Mouse (Mus musculus): Measurements from ENCODE around the gene Nmral1. TPM values are rescaled to one million over a fixed set of nuclear protein-coding genes. Genes with fewer than 3 reads are reported as not detected.

Gene Nmral1
- polyA plus RNA-seq, 1 experiment from 2014 or later, result 73.4 TPM

DNA sequence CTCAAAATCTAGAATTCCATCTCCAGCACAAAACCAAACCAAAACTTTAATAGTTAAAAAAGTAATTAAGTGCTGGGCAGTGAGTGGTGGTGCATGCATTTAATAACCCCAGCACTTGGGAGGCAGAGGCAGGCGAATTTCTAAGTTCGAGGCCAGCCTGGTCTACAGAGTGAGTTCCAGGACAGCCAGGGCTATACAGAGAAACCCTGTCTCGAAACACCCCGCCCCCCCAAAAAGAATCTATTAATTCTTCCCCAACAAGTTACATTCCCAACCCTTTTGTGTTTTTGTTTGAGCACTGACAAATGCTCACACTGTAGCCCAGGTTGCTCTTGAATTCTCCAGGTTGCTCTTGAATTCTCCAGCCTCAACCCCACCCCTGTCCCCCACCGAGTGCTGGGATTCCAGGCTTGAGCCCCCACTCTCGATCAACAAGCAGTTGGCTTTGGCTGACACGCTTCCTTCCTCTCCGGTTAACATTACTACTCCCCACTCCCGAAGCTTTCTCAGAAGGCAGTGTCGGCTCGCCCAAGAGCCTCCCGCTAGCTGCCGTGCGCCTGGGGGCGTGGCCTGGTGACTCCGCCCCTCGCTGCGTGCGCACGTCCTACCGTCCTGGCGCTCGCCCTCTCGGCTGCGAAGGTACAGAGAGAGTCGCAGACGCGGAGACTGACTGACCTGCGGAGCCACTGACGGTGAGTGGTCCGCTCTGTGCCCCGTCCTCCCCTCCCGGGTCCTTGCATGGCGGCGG is 6.8 kb upstream of the Nmral1 start, which contains the start of gene Hmox2:
Gene Hmox2, plus strand, starts transcription at position 582 of the 748 bp plus-strand sequence.
- Histone ChIP-seq H3K4me2 (ENCODE audit: low read length) (peak within 1 kb of the TSS; percentile 85), H3K27me3 (replicated peaks; ENCODE audit: control insufficient read depth, insufficient read depth, low read length) (no peaks in the 10 kb centered on the region), H3K4me1 (replicated peaks; ENCODE audit: control insufficient read depth, insufficient read depth, low read length) (peaks cover 10% of the 10 kb centered on the region; the same call in 1 of the 2 replicates), H3K4me3 (ENCODE audit: low read depth, low read length) (peak within 1 kb of the TSS; percentile 93), H3K36me3 (ENCODE audit: control insufficient read depth, insufficient read depth, low read length) (no peaks in the 10 kb centered on the region), H3K9ac (ENCODE audit: low read length) (peak within 1 kb of the TSS; percentile 87), H3K27ac (ENCODE audit: low read depth) (peak within 1 kb of the TSS; percentile 47), H3K9me3 (ENCODE audit: control insufficient read depth, low read length) (no peaks in the 10 kb centered on the region)
- DNase-seq (ENCODE audit: low spot score), result peak; percentile 96
- peak; percentile 96 for ATAC-seq (replicated peaks; ENCODE audit: low FRiP score, low TSS enrichment, low read depth)
- 5% methylated on average over 35 of the region's 35 CpGs for WGBS

- 72% methylated on average over 4 of the region's 4 CpGs for WGBS
- no peak overlapping the region for H3K4me2 ChIP-seq (ENCODE audit: low read length)
Measured at GRCm38 (mm10) chr16:4725266-4725665, 6.1 kb upstream of the Nmral1 start.

DNA sequence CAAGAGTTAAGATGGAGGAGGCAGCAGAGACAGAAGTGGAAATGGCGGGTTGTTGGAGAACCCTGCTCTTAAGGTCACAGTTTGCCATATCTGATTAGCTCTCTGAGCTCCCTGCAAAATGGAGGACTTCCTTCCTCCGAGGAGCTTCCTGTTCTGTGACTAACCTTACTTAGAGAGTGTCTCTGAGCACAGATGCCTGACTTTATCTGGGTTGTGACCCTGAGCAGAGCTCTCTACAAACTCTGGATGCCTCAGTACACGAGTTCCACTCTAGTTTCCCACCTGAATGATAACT is 3.7 kb upstream of the Nmral1 start:
- Histone ChIP-seq H3K4me2 (ENCODE audit: low read length) (no peak overlapping the region), H3K36me3 (ENCODE audit: control insufficient read depth, insufficient read depth, low read length) (no peaks in the 10 kb centered on the region), H3K4me1 (replicated peaks; ENCODE audit: control insufficient read depth, insufficient read depth, low read length) (peaks cover 10% of the 10 kb centered on the region; the same call in 1 of the 2 replicates), H3K9ac (ENCODE audit: low read length) (no peak overlapping the region), H3K27ac (ENCODE audit: low read depth) (no peak overlapping the region), H3K27me3 (replicated peaks; ENCODE audit: control insufficient read depth, insufficient read depth, low read length) (no peaks in the 10 kb centered on the region), H3K9me3 (ENCODE audit: control insufficient read depth, low read length) (no peaks in the 10 kb centered on the region), H3K4me3 (ENCODE audit: low read depth, low read length) (no peak overlapping the region)
- ATAC-seq (replicated peaks; ENCODE audit: low FRiP score, low TSS enrichment, low read depth) (no peak), DNase-seq (ENCODE audit: low spot score) (no peak)
- 76% methylated on average over 3 of the region's 3 CpGs for WGBS

More at GRCm38 (mm10) chr16:4725266-4725665, 6.1 kb upstream of the Nmral1 start:
- DNase-seq (ENCODE audit: low spot score), result no peak
- H3K27me3 ChIP-seq (replicated peaks; ENCODE audit: control insufficient read depth, insufficient read depth, low read length), result no peaks in the 10 kb centered on the region
- no peaks in the 10 kb centered on the region for H3K9me3 ChIP-seq (ENCODE audit: control insufficient read depth, low read length)
- H3K27ac ChIP-seq (ENCODE audit: low read depth), result no peak overlapping the region
- no peak for ATAC-seq (replicated peaks; ENCODE audit: low FRiP score, low TSS enrichment, low read depth)
- H3K36me3 ChIP-seq (ENCODE audit: control insufficient read depth, insufficient read depth, low read length), result no peaks in the 10 kb centered on the region
- H3K9ac ChIP-seq (ENCODE audit: low read length), result no peak overlapping the region
- H3K4me3 ChIP-seq (ENCODE audit: low read depth, low read length), result no peak overlapping the region
- peaks cover 10% of the 10 kb centered on the region; the same call in 1 of the 2 replicates for H3K4me1 ChIP-seq (replicated peaks; ENCODE audit: control insufficient read depth, insufficient read depth, low read length)

DNA sequence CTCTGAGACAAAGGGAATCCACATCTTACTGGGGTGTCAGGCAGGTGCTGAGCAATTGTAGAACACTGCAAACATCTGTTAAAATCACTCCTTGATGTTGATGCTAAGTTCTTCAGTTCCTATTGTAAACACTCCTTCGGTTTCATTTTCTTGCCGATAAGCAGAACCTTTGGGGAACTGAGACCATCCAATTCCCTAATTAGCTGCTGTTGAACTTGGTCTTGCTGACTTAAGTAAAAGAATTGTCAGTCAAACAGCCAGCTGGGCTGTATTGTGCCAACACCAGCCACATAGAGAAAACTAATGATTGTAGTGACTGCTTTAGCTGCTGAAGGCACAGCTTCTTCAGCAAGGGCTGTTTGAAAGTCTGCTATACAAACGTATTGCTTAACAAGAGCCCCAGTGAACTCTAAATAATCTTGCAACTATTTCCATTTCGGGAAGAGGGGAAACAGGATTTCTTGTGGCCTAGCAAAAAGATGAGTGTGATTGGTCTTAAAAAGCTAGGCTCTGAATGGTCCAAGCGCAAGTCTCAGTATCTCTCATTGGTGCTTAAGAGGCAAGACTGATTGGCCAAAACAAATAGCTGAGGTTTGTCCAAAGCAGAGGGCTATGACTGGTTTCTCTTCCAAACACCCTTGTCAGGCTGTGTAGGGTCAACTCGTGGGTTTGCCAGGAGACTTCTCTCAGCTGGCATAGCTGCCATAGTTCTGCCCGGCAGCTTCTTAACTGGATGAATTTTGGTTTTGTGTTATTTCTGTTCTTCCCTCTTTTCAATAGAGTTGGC is 3.2 kb upstream of the Nmral1 start:
- Histone ChIP-seq H3K4me1 (replicated peaks; ENCODE audit: control insufficient read depth, insufficient read depth, low read length) (peaks cover 5% of the 10 kb centered on the region; the same call in 1 of the 2 replicates), H3K36me3 (ENCODE audit: control insufficient read depth, insufficient read depth, low read length) (no peaks in the 10 kb centered on the region), H3K27me3 (replicated peaks; ENCODE audit: control insufficient read depth, insufficient read depth, low read length) (no peaks in the 10 kb centered on the region), H3K9me3 (ENCODE audit: control insufficient read depth, low read length) (no peaks in the 10 kb centered on the region), H3K4me2 (ENCODE audit: low read length) (no peak overlapping the region), H3K27ac (ENCODE audit: low read depth) (no peak overlapping the region), H3K4me3 (ENCODE audit: low read depth, low read length) (no peak overlapping the region), H3K9ac (ENCODE audit: low read length) (no peak overlapping the region)
- ATAC-seq (replicated peaks; ENCODE audit: low FRiP score, low TSS enrichment, low read depth) (no peak), DNase-seq (ENCODE audit: low spot score) (no peak)
- WGBS, result 65% methylated on average over 7 of the region's 7 CpGs

GRCm38 (mm10) chr16:4717866-4718265 is 1.3 kb downstream of the Nmral1 start:
- ATAC-seq (replicated peaks; ENCODE audit: low FRiP score, low TSS enrichment, low read depth) (no peak), DNase-seq (ENCODE audit: low spot score) (no peak)
- no peaks in the 10 kb centered on the region for H3K27me3 ChIP-seq (replicated peaks; ENCODE audit: control insufficient read depth, insufficient read depth, low read length)
- no peaks in the 10 kb centered on the region; the same call in 1 of the 2 replicates for H3K4me1 ChIP-seq (replicated peaks; ENCODE audit: control insufficient read depth, insufficient read depth, low read length)
- H3K4me2 ChIP-seq (ENCODE audit: low read length), result peak overlapping the region; percentile 67
- peak overlapping the region; percentile 72 for H3K4me3 ChIP-seq (ENCODE audit: low read depth, low read length)
- no peak overlapping the region for H3K27ac ChIP-seq (ENCODE audit: low read depth)
- WGBS, result 51% methylated on average over 3 of the region's 3 CpGs
- no peak overlapping the region for H3K9ac ChIP-seq (ENCODE audit: low read length)
- H3K9me3 ChIP-seq (ENCODE audit: control insufficient read depth, low read length), result no peaks in the 10 kb centered on the region
- H3K36me3 ChIP-seq (ENCODE audit: control insufficient read depth, insufficient read depth, low read length), result peaks cover 34% of the 10 kb centered on the region

GRCm38 (mm10) chr16:4713861-4714710 is 5.1 kb downstream of the Nmral1 start:
- Histone ChIP-seq H3K27ac (ENCODE audit: low read depth) (no peak overlapping the region), H3K4me3 (ENCODE audit: low read depth, low read length) (no peak overlapping the region), H3K9me3 (ENCODE audit: control insufficient read depth, low read length) (no peaks in the 10 kb centered on the region), H3K27me3 (replicated peaks; ENCODE audit: control insufficient read depth, insufficient read depth, low read length) (no peaks in the 10 kb centered on the region), H3K4me2 (ENCODE audit: low read length) (no peak overlapping the region), H3K4me1 (replicated peaks; ENCODE audit: control insufficient read depth, insufficient read depth, low read length) (no peaks in the 10 kb centered on the region), H3K9ac (ENCODE audit: low read length) (no peak overlapping the region), H3K36me3 (ENCODE audit: control insufficient read depth, insufficient read depth, low read length) (peaks cover 68% of the 10 kb centered on the region)
- 87% methylated on average over 17 of the region's 17 CpGs for WGBS
- ATAC-seq (replicated peaks; ENCODE audit: low FRiP score, low TSS enrichment, low read depth) (no peak), DNase-seq (ENCODE audit: low spot score) (no peak)

DNA sequence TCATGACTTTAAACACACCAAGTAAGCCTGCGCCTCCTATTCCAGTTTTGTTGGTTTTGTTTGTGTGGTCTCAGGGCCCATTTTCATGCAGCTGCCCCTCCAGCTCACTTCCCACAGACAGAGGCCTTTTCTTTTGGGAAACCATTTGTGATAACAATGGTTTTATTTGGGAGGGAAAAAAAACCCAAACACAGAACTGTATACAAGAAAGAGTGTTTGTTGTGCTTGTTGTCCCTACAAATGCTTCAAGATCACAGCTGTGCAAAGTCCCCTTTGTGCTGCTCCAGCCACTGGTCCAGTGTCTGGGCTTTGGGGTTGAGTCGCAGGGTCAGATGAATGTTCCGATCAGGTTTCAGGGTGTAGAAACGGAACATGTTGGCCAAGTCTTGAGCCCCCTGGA is 8.0 kb downstream of the Nmral1 start:
- 97% methylated on average over 4 of the region's 4 CpGs for WGBS
- Histone ChIP-seq H3K27me3 (replicated peaks; ENCODE audit: control insufficient read depth, insufficient read depth, low read length) (no peaks in the 10 kb centered on the region), H3K36me3 (ENCODE audit: control insufficient read depth, insufficient read depth, low read length) (peaks cover 92% of the 10 kb centered on the region)

DNA sequence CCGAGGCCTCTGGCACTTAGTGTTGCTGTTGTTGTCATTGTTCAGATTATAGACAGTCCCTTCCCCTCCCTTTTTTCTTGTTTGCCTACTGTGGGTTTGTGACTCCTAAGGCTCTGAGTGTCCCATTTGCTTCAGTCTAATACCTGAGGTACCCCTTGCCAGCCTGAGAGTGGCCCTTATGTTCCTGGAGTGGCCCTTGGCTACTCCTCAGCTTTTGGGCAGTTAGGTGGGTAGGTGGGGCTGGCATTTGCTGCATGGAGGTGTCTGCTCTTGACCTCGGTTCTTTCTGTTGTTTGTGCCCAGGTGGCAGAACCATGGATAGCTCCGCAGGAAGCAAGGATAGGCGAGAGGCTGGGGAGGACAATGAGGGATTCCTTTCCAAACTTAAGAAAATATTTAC is 13.6 kb downstream of the Nmral1 start:
- no peaks in the 10 kb centered on the region for H3K9me3 ChIP-seq (ENCODE audit: control insufficient read depth, low read length)

More for the DNA sequence above, 8.0 kb downstream of the Nmral1 start:
- H3K4me2 ChIP-seq (ENCODE audit: low read length), result no peak overlapping the region
- H3K9ac ChIP-seq (ENCODE audit: low read length), result no peak overlapping the region
- ATAC-seq (replicated peaks; ENCODE audit: low FRiP score, low TSS enrichment, low read depth) (no peak), DNase-seq (ENCODE audit: low spot score) (no peak)
- H3K27ac ChIP-seq (ENCODE audit: low read depth), result no peak overlapping the region
- no peaks in the 10 kb centered on the region for H3K9me3 ChIP-seq (ENCODE audit: control insufficient read depth, low read length)
- H3K4me1 ChIP-seq (replicated peaks; ENCODE audit: control insufficient read depth, insufficient read depth, low read length), result no peaks in the 10 kb centered on the region
- H3K4me3 ChIP-seq (ENCODE audit: low read depth, low read length), result no peak overlapping the region

More for the DNA sequence above, 13.6 kb downstream of the Nmral1 start:
- H3K4me1 ChIP-seq (replicated peaks; ENCODE audit: control insufficient read depth, insufficient read depth, low read length), result no peaks in the 10 kb centered on the region
- no peaks in the 10 kb centered on the region for H3K27me3 ChIP-seq (replicated peaks; ENCODE audit: control insufficient read depth, insufficient read depth, low read length)
- 58% methylated on average over 4 of the region's 4 CpGs for WGBS
- no peak overlapping the region for H3K4me2 ChIP-seq (ENCODE audit: low read length)
- H3K9ac ChIP-seq (ENCODE audit: low read length), result no peak overlapping the region
- peaks cover 94% of the 10 kb centered on the region for H3K36me3 ChIP-seq (ENCODE audit: control insufficient read depth, insufficient read depth, low read length)
- DNase-seq (ENCODE audit: low spot score) (no peak), ATAC-seq (replicated peaks; ENCODE audit: low FRiP score, low TSS enrichment, low read depth) (no peak)
- H3K4me3 ChIP-seq (ENCODE audit: low read depth, low read length), result no peak overlapping the region
- no peak overlapping the region for H3K27ac ChIP-seq (ENCODE audit: low read depth)

Data from intestine, embryonic 14.5 days (tissue).